Mouse (Mus musculus): ENCODE data around the gene Tial1. TPM values are rescaled to one million over a fixed set of nuclear protein-coding genes. Genes with fewer than 3 reads are reported as not detected.
A peak's percentile ranks its signal among the peaks of the same experiment; 100 is the strongest.

Tial1 gene
- polyA plus RNA-seq (2015; fragmentation: Nextera tagmentation; extraction: Ambion mirVana), result 28.5 and 30.4 TPM in 2 replicates

DNA sequence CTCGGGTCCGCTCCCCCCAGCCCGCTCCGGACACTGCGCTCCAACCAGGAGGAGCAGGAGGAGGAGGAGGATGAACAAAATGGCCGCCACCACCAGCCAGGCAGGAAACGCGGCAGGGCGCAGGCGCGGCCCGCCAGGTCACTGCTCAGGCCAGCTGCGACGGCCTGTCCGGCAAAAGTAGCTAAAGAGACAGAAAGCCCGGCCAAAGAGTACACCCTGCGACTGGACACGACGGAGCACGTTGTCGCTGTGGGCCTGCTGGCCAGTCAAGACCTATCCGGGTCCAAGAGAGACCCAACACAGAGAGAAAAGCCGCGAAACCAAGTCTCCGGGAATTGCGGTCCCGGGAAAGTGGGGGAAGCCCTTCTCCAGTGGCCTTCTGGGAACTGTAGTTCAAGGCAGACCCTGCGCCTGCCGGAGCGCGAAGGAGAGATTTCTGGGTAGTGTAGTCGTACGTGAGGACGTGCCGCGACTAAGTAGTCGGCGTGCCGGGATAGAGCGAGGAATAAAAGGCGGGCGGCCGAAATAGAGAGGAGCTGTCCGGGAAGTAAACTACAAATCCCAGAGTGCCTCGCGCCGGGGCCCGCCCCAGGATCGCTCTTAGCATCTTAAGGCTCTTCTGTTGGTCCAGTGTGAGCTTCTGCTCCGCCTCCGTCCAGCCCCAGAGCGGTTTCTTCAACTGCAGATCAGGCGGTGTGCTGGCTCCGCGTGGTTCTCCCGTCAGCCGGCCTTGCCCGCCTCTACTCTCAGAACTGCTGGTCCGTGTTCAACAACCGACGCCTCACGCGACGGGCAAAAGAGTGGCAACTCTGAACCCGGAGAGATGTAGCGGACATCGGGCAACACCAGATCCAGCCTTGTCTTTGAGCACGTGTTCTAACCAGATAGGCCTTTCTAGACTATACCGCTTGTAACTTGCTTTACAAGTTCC, at the start of gene Tial1:
Gene Tial1, minus strand, starts transcription at position 433 of the 931 bp plus-strand sequence.
- under 1% methylated on average over 69 of the region's 69 CpGs for WGBS
- peak within 1 kb of the TSS; percentile 86 for H3K4me3 ChIP-seq (replicated peaks)

DNA sequence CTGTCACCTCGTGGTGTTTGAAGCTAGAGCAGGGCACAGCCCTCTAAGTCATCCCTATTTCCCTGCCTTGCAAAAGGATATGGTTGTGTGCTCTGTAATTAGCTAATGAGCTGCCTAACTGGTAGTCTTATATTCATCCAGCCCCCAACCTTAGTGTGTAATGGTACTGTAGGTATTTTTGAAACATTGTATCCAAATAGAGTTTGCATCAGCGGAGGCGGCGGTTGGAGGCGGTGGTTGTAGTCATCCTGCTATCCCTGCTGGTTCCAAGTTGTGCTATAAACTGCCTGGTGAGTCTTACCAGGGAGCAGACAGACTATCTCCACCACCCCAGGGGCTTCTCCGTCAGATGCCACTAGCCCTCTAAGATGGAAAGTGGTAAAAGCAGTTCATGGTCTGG, 42.6 kb upstream of the Tial1 start:
- H3K4me2 ChIP-seq (replicated peaks), result no peak overlapping the region
- H3K4me3 ChIP-seq (replicated peaks), result no peak overlapping the region
- 84% methylated on average over 6 of the region's 6 CpGs for WGBS
- no peak for ATAC-seq (ENCODE audit: insufficient number of reproducible peaks, low FRiP score, low TSS enrichment, low read depth)
- no peak overlapping the region for H3K9ac ChIP-seq
- H3K9me3 ChIP-seq (replicated peaks), result no peaks in the 10 kb centered on the region
- 0 out of 2 replicates have a peak, but pooled peaks cover 4% of the 10 kb centered on the region for H3K4me1 ChIP-seq
- H3K36me3 ChIP-seq, result no peaks in the 10 kb centered on the region
- H3K27me3 ChIP-seq, result no peaks in the 10 kb centered on the region
- H3K27ac ChIP-seq (replicated peaks), result no peak overlapping the region

More for the DNA sequence above, at the start of gene Tial1:
- H3K4me1 ChIP-seq, result peaks cover 19% of the 10 kb centered on the region
- H3K27ac ChIP-seq (replicated peaks), result peak within 1 kb of the TSS; percentile 97
- H3K4me2 ChIP-seq (replicated peaks), result peak within 1 kb of the TSS; percentile 73
- H3K9ac ChIP-seq, result peak within 1 kb of the TSS; percentile 90
- H3K36me3 ChIP-seq, result no peaks in the 10 kb centered on the region
- H3K27me3 ChIP-seq, result no peaks in the 10 kb centered on the region
- no peaks in the 10 kb centered on the region for H3K9me3 ChIP-seq (replicated peaks)
- peak; percentile 99 for ATAC-seq (ENCODE audit: insufficient number of reproducible peaks, low FRiP score, low TSS enrichment, low read depth)

DNA sequence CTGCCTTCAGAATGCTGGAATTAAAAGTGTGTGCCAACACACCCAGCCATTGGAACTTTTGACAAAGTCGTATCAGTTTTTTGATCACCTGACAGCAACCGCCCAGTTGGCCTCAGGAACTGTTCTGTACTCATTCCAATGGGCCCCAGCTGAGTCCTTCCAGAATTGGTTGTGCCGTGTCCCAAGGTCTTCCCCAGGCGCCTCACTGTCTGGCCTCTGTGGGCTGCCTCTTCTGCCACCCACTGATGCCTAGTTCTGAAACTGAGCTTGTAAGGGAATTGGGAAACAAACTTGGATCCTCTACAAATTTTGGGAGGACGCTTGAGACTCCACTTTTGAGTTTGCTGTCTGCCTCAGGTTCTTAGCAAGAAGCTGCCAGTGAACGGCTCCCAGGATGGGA, 38.3 kb upstream of the Tial1 start:
- no peak for ATAC-seq (ENCODE audit: insufficient number of reproducible peaks, low FRiP score, low TSS enrichment, low read depth)
- no peak overlapping the region for H3K9ac ChIP-seq

DNA sequence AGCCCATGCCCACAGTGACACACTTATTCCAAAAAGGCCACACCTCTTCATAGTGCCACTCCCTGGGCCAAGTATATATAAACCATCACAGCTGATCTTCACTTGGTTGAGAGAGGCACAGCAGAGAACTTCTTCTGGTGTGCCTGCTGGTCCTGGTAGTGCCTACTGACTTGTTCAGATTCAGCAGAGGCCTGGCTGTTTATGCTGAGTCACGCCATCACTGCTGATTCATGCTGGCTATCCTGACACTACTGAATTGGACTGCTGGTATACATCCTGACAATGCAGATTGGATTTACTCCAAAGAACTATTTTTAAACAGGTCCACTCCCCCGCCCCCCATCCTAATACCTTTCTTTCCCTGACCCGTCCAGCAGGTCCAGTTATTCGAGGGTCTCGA, 33.0 kb upstream of the Tial1 start:
- Histone ChIP-seq H3K4me1 (no peaks in the 10 kb centered on the region), H3K36me3 (no peaks in the 10 kb centered on the region), H3K4me2 (replicated peaks) (no peak overlapping the region), H3K4me3 (replicated peaks) (no peak overlapping the region), H3K27ac (replicated peaks) (no peak overlapping the region), H3K9me3 (replicated peaks) (no peaks in the 10 kb centered on the region), H3K27me3 (no peaks in the 10 kb centered on the region), H3K9ac (no peak overlapping the region)
- ATAC-seq (ENCODE audit: insufficient number of reproducible peaks, low FRiP score, low TSS enrichment, low read depth), result no peak
- 87% methylated on average over 5 of the region's 5 CpGs for whole genome bisulfite sequencing

More for the DNA sequence above, 38.3 kb upstream of the Tial1 start:
- Histone ChIP-seq H3K4me2 (replicated peaks) (no peak overlapping the region), H3K36me3 (no peaks in the 10 kb centered on the region), H3K4me1 (0 out of 2 replicates have a peak, but pooled peaks cover 4% of the 10 kb centered on the region), H3K9me3 (replicated peaks) (no peaks in the 10 kb centered on the region), H3K27me3 (no peaks in the 10 kb centered on the region), H3K4me3 (replicated peaks) (no peak overlapping the region), H3K27ac (replicated peaks) (no peak overlapping the region)
- WGBS, result 80% methylated on average over 6 of the region's 6 CpGs

DNA sequence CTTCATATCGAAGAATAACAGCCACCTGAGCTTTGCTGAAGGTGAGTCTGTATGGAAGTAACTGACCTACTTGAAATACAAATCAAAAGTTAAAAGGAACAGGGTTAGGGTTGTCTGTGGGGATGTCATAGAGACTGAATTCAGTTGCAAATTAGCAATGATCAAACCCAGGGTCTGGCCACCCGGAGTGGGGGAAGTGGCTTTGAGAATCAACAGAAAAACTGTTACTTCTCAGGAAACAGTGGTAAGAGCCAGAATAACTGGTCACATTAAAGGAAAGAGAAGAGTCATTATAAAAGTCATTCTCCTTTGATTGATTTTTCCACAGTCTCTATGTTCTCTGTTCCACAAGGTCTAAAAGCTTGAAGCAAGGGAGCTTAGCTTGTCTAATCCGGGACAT, 27.5 kb upstream of the Tial1 start:
- WGBS, result 93% methylated on average over 3 of the region's 3 CpGs
- no peaks in the 10 kb centered on the region for H3K27me3 ChIP-seq

DNA sequence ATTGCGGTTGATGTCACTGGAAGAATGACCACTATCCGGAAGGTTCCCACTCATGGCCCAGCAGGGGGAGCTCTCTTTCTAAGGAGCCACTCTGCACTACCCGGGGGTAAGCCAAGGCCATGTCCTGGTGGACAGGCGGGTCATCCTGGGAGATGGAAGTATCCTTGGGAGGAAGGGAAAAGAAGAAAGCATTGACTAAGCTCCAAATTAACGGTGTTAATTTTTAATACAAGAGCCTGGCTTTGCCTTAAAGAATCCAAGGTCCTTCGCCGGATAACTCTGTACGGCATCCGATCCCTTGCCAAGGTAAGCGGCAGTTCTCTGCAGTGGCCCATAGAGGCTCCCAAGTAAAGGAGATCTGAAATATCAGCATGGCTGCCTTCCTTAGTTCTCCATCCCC, 12.8 kb upstream of the Tial1 start:
- WGBS, result 32% methylated on average over 10 of the region's 10 CpGs
- H3K9me3 ChIP-seq (replicated peaks), result no peaks in the 10 kb centered on the region
- no peaks in the 10 kb centered on the region for H3K36me3 ChIP-seq
- H3K27ac ChIP-seq (replicated peaks), result no peak overlapping the region
- peak; percentile 57; the same call in 1 of the 2 replicates for ATAC-seq (ENCODE audit: insufficient number of reproducible peaks, low FRiP score, low TSS enrichment, low read depth)
- H3K4me1 ChIP-seq, result no peaks in the 10 kb centered on the region
- H3K9ac ChIP-seq, result no peak overlapping the region
- peak overlapping the region; percentile 16 for H3K4me3 ChIP-seq (replicated peaks)
- 0 out of 2 replicates have a peak overlapping the region, but pooled peaks have one; percentile 28 for H3K4me2 ChIP-seq (replicated peaks)
- no peaks in the 10 kb centered on the region for H3K27me3 ChIP-seq

More for the DNA sequence above, 27.5 kb upstream of the Tial1 start:
- H3K9ac ChIP-seq, result no peak overlapping the region
- H3K36me3 ChIP-seq, result no peaks in the 10 kb centered on the region
- ATAC-seq (ENCODE audit: insufficient number of reproducible peaks, low FRiP score, low TSS enrichment, low read depth), result no peak
- H3K4me2 ChIP-seq (replicated peaks), result no peak overlapping the region
- no peak overlapping the region for H3K4me3 ChIP-seq (replicated peaks)
- 0 out of 2 replicates have a peak, but pooled peaks cover 4% of the 10 kb centered on the region for H3K9me3 ChIP-seq (replicated peaks)
- no peak overlapping the region for H3K27ac ChIP-seq (replicated peaks)
- H3K4me1 ChIP-seq, result no peaks in the 10 kb centered on the region

DNA sequence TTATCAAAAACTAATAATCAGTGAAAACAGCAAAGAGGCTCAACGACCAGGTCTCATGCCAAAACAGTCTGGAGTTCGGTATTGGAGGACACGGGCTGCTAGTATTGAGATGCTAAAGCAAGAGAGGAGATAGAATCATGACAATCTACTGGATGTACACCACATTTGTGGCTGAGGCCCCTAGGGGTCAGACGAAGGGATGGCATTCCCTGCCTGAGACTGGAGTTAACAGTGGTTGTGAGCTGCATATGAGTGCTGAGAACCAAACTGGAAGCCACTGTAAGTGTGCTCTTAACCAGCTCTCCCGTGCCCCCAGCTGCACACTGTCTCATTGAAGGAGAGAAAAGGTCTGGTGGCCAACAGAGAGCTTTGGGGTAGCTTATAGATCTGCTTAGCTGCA, 889 bp upstream of the Tial1 start:
- 66% methylated on average over 5 of the region's 5 CpGs for WGBS
- Histone ChIP-seq H3K4me3 (replicated peaks) (peak overlapping the region; percentile 86), H3K27me3 (no peaks in the 10 kb centered on the region), H3K9ac (no peak overlapping the region), H3K36me3 (no peaks in the 10 kb centered on the region), H3K4me1 (peaks cover 18% of the 10 kb centered on the region), H3K9me3 (replicated peaks) (no peaks in the 10 kb centered on the region), H3K4me2 (replicated peaks) (peak overlapping the region; percentile 73), H3K27ac (replicated peaks) (peak overlapping the region; percentile 58; the same call in 1 of the 2 replicates)
- ATAC-seq (ENCODE audit: insufficient number of reproducible peaks, low FRiP score, low TSS enrichment, low read depth), result no peak

DNA sequence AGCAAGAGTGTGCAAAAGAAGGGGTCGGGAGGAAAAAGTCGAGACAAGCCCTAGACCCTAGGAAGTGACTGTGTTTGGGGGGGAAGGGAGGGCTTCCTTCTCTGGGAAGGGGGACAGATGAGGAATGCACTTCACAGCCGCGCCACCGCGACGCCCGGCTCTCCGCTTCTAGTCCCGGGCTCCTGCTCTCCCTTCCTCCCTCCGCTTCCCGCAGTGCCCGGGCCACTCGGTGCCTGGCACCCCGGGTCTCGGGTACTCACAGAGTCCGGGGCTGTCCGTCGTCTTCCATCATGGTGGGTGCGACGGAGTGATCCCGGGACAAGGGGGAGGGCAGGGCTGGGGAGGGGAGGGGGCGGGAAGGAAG, 670 bp downstream of the Tial1 start:
- 0% methylated on average over 20 of the region's 23 CpGs for WGBS
- Histone ChIP-seq H3K36me3 (no peaks in the 10 kb centered on the region), H3K9ac (peak overlapping the region; percentile 90), H3K4me2 (replicated peaks) (peak overlapping the region; percentile 73), H3K4me3 (replicated peaks) (peak overlapping the region; percentile 86), H3K4me1 (peaks cover 19% of the 10 kb centered on the region), H3K9me3 (replicated peaks) (no peaks in the 10 kb centered on the region), H3K27me3 (no peaks in the 10 kb centered on the region), H3K27ac (replicated peaks) (peak overlapping the region; percentile 97)
- peak; percentile 11 for ATAC-seq (ENCODE audit: insufficient number of reproducible peaks, low FRiP score, low TSS enrichment, low read depth)

DNA sequence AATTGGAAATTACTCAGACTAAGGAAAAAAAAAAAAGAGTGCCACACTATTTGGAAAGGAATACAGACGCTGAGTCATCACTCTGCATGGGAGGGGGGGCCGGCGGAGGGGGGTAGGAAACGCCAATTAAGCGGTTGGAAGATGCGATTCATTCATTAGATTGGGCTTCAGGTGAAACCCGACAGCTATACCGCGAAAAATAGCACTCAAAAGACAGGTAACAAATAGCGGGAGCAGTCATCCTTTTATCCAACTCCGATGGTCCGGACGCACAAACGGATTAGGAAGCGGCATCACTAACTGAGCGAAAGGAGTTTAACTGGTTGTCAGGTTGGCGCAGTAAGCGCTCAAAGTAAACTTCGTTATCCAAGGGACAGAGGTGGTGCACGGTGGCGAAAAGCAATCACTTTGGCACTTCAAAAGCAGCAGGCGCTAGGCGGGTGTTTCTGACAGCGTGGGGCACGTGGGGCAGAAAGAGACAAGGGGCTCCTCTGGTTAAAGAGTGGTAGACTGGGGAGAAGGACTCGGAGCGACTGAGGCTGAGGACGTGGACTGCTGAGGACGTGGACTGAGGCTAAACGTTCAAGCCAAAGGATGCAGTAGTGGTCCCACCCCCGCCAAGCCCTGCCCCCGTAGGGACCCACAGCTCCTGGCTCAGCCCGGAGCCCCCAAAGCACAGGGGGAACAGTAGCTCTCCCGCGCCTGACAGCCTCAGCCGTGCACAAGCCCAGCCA, 1.2 kb downstream of the Tial1 start:
- no peak for ATAC-seq (ENCODE audit: insufficient number of reproducible peaks, low FRiP score, low TSS enrichment, low read depth)
- H3K9ac ChIP-seq, result peak overlapping the region; percentile 90
- H3K4me3 ChIP-seq (replicated peaks), result peak overlapping the region; percentile 86
- peak overlapping the region; percentile 73 for H3K4me2 ChIP-seq (replicated peaks)
- 1% methylated on average over 36 of the region's 36 CpGs for WGBS
- no peaks in the 10 kb centered on the region for H3K9me3 ChIP-seq (replicated peaks)
- no peaks in the 10 kb centered on the region for H3K36me3 ChIP-seq
- no peaks in the 10 kb centered on the region for H3K27me3 ChIP-seq
- peak overlapping the region; percentile 97 for H3K27ac ChIP-seq (replicated peaks)
- peaks cover 19% of the 10 kb centered on the region for H3K4me1 ChIP-seq

DNA sequence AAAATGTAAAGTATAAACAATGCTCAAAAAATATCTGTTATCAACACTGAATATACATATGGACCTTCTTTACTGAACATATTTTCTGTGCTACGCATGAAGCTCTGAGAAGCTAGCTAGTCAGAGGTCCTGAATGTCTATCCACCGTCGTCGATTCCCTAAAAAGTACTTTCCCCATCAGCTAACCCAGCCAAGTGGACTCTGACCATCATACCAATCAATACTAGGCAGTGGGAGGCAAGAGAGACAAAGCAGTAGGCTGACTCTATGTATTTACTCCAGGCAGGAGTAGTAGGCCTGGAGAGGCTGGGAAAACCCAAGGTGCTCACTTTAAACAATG, 1.8 kb downstream of the Tial1 start:
- peak overlapping the region; percentile 86 for H3K4me3 ChIP-seq (replicated peaks)
- peaks cover 19% of the 10 kb centered on the region for H3K4me1 ChIP-seq
- peak overlapping the region; percentile 2; the same call in 1 of the 2 replicates for H3K9ac ChIP-seq
- no peak for ATAC-seq (ENCODE audit: insufficient number of reproducible peaks, low FRiP score, low TSS enrichment, low read depth)
- H3K4me2 ChIP-seq (replicated peaks), result peak overlapping the region; percentile 73
- H3K27ac ChIP-seq (replicated peaks), result no peak overlapping the region
- H3K36me3 ChIP-seq, result 0 out of 2 replicates have a peak, but pooled peaks cover under 1% of the 10 kb centered on the region
- no peaks in the 10 kb centered on the region for H3K9me3 ChIP-seq (replicated peaks)
- WGBS, result 15% methylated on average over 4 of the region's 4 CpGs
- no peaks in the 10 kb centered on the region for H3K27me3 ChIP-seq

DNA sequence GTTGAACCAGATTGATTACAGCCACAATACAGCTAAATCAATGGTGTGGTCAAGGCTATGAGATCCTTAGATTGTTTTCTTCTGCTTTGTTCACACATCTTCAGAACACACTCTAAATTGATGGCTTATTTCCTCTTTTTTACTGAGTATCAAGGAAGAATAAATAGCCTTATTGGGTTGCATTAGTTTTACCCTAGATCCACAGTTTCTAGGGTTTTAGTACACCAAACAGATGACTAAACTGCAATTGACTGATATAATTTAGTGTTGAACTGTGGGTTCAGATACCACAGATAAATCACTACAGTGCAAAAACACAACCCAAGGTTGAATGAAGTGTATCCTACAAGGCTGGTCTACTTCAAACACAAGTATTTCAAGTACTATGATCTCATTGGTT, 3.5 kb downstream of the Tial1 start:
- H3K4me3 ChIP-seq (replicated peaks), result no peak overlapping the region
- H3K4me2 ChIP-seq (replicated peaks), result no peak overlapping the region
- no peak overlapping the region for H3K9ac ChIP-seq
- H3K27ac ChIP-seq (replicated peaks), result no peak overlapping the region
- H3K27me3 ChIP-seq, result no peaks in the 10 kb centered on the region
- H3K36me3 ChIP-seq, result peaks cover 13% of the 10 kb centered on the region
- peaks cover 19% of the 10 kb centered on the region for H3K4me1 ChIP-seq
- H3K9me3 ChIP-seq (replicated peaks), result no peaks in the 10 kb centered on the region
- ATAC-seq (ENCODE audit: insufficient number of reproducible peaks, low FRiP score, low TSS enrichment, low read depth), result no peak
